Mouse (Mus musculus) lung, adult 2 months (tissue): ENCODE measurements around the gene Gpsm1. TPM values are rescaled to one million over a fixed set of nuclear protein-coding genes. Genes with fewer than 3 reads are reported as not detected.
A peak's percentile ranks its signal among the peaks of the same experiment; 100 is the strongest.

ENCODE experiments used
- DNase-seq: peaks from one replicate; pipeline ENCODE4 v3.0.0; 2022
- H3K4me1 ChIP-seq: fragments of 200-500 bp; 2 replicates; pipeline ENCODE4 v1.6.1; 2011; ENCODE audit warnings: low read length; ENCODE audit not compliant: control insufficient read depth, insufficient read depth
- H3K4me3 ChIP-seq: fragments of 200-500 bp; replicated peaks from 2 replicates; pipeline ENCODE3; 2011; ENCODE audit warnings: low read depth, mild to moderate bottlenecking, control low read depth, low read length; ENCODE audit errors: extremely low read depth
- CTCF ChIP-seq: fragments of 200-500 bp; IDR thresholded peaks from 2 replicates; pipeline ENCODE4 v1.5.1; 2011; ENCODE audit warnings: mild to moderate bottlenecking, low read length, control low read depth; ENCODE audit not compliant: insufficient read depth
- POLR2A ChIP-seq: fragments of 200-500 bp; IDR thresholded peaks from 2 replicates; pipeline ENCODE4 v1.6.1; 2011; ENCODE audit warnings: low read depth, mild to moderate bottlenecking, control low read depth, low read length, borderline replicate concordance; ENCODE audit errors: extremely low read depth
- WGBS: fragments of 180-500 bp; shearing (Covaris S2); methylation state at CpG from one replicate; pipeline ENCODE4 v1.1.7; 2018; 5-methylcytosine and 5-hydroxymethylcytosine counted together
- polyA plus RNA-seq: library from polyadenylated mRNA; depleted of rRNA; stranded (reverse); fragments of >200 nt; gene quantifications from 2 replicates; pipeline ENCODE4 v1.2.3, GENCODE M21; 2012

Gpsm1 gene
- polyA plus RNA-seq, 1 experiment, result 56.2 TPM

GRCm38 (mm10) chr2:26317991-26318672 lies 2.8 kb downstream of the Gpsm1 start:
- WGBS, result 79% methylated on average over 3 of the region's 3 CpGs
- no peak for DNase-seq
- Histone ChIP-seq H3K4me1 (peaks cover 9% of the 10 kb centered on the region), H3K4me3 (no peak overlapping the region)
- no peak for TF ChIP-seq CTCF
- TF ChIP-seq POLR2A, result no peak

GRCm38 (mm10) chr2:26319109-26319508 lies 3.8 kb downstream of the Gpsm1 start:
- WGBS, result 82% methylated on average over 9 of the region's 9 CpGs
- Histone ChIP-seq H3K4me3 (no peak overlapping the region), H3K4me1 (peaks cover 9% of the 10 kb centered on the region)
- no peak for TF ChIP-seq CTCF
- TF ChIP-seq POLR2A, result no peak
- no peak for DNase-seq

- Histone ChIP-seq H3K4me3 (no peak overlapping the region), H3K4me1 (peaks cover 9% of the 10 kb centered on the region)
- TF ChIP-seq CTCF (no peak), POLR2A (no peak)
- no peak for DNase-seq
- WGBS, result 87% methylated on average over 13 of the region's 13 CpGs
Measured at GRCm38 (mm10) chr2:26319519-26320244, 4.4 kb downstream of the Gpsm1 start.

- peaks cover 9% of the 10 kb centered on the region for H3K4me1 ChIP-seq
- H3K4me3 ChIP-seq, result no peak overlapping the region
- TF ChIP-seq POLR2A (no peak), CTCF (no peak)
- 77% methylated on average over 14 of the region's 14 CpGs for WGBS
- DNase-seq, result no peak
Measured at GRCm38 (mm10) chr2:26320245-26321185, 5.2 kb downstream of the Gpsm1 start.

- 89% methylated on average over 13 of the region's 13 CpGs for WGBS
- DNase-seq, result no peak
- H3K4me3 ChIP-seq, result no peak overlapping the region
- no peak for TF ChIP-seq POLR2A
- TF ChIP-seq CTCF, result no peak
- no peaks in the 10 kb centered on the region; the same call in 1 of the 2 replicates for H3K4me1 ChIP-seq
Measured at GRCm38 (mm10) chr2:26323589-26324325, 8.4 kb downstream of the Gpsm1 start.

GRCm38 (mm10) chr2:26324917-26325316 lies 9.6 kb downstream of the Gpsm1 start:
- Histone ChIP-seq H3K4me3 (no peak overlapping the region), H3K4me1 (no peaks in the 10 kb centered on the region; the same call in 1 of the 2 replicates)
- DNase-seq, result no peak
- TF ChIP-seq POLR2A, result no peak
- TF ChIP-seq CTCF, result peak; percentile 42; the same call in 1 of the 2 replicates
- WGBS, result 63% methylated on average over 2 of the region's 2 CpGs

GRCm38 (mm10) chr2:26325386-26326181 lies 10.3 kb downstream of the Gpsm1 start:
- TF ChIP-seq CTCF, result peak; percentile 96
- TF ChIP-seq POLR2A, result no peak
- 63% methylated on average over 15 of the region's 15 CpGs for WGBS
- no peaks in the 10 kb centered on the region; the same call in 1 of the 2 replicates for H3K4me1 ChIP-seq
- peak; percentile 63 for DNase-seq
- H3K4me3 ChIP-seq, result no peak overlapping the region

- no peaks in the 10 kb centered on the region; the same call in 1 of the 2 replicates for H3K4me1 ChIP-seq
- TF ChIP-seq CTCF (no peak), POLR2A (no peak)
- H3K4me3 ChIP-seq, result no peak overlapping the region
- DNase-seq, result no peak
- WGBS, result 65% methylated on average over 4 of the region's 4 CpGs
Measured at GRCm38 (mm10) chr2:26327852-26328251, 12.5 kb downstream of the Gpsm1 start.
